Mouse (Mus musculus) liver, postnatal 0 days (tissue): ENCODE results near the gene Mdh2.
A peak's percentile ranks its signal among the peaks of the same experiment; 100 is the strongest.

ENCODE experiments used
- CTCF ChIP-seq: sonication (generic); IDR thresholded peaks from 2 replicates; pipeline ENCODE4 v1.5.1; 2016; ENCODE audit warnings: antibody characterized with exemption, low read depth
- EP300 ChIP-seq: IDR thresholded peaks from 2 replicates; pipeline ENCODE4 v1.6.1; 2016; ENCODE audit warnings: antibody characterized with exemption, low read depth, mild to moderate bottlenecking

DNA sequence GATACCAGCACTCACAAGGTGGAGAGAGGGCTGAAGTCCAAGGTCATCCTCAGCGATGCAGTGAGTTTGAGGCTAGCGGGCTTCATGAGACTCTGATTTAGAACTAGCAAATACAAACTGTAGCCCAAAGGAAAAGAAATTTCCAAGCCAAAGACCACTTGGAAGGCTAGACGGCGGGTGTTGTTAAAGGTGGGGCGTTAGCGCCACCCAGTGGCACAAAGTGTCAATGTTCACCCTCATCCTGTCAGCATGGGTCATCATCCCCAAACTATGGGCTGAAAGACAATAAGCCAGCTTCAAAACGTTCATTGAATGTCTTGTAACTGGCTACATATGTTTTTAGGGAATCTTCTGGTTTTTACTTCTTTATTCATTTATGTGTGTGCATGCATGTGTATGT lies 14.8 kb upstream of the Mdh2 start:
- TF ChIP-seq EP300 = no peak
- peak; percentile 91 for TF ChIP-seq CTCF
